Mouse (Mus musculus) kidney, postnatal 10 days (tissue): ENCODE measurements around the gene Hoxa13.

Experiments used
- DNase-seq: peaks from one replicate; pipeline ENCODE4 v3.0.0; 2021; ENCODE audit warnings: mixed read lengths

Hoxa13 gene

DNA sequence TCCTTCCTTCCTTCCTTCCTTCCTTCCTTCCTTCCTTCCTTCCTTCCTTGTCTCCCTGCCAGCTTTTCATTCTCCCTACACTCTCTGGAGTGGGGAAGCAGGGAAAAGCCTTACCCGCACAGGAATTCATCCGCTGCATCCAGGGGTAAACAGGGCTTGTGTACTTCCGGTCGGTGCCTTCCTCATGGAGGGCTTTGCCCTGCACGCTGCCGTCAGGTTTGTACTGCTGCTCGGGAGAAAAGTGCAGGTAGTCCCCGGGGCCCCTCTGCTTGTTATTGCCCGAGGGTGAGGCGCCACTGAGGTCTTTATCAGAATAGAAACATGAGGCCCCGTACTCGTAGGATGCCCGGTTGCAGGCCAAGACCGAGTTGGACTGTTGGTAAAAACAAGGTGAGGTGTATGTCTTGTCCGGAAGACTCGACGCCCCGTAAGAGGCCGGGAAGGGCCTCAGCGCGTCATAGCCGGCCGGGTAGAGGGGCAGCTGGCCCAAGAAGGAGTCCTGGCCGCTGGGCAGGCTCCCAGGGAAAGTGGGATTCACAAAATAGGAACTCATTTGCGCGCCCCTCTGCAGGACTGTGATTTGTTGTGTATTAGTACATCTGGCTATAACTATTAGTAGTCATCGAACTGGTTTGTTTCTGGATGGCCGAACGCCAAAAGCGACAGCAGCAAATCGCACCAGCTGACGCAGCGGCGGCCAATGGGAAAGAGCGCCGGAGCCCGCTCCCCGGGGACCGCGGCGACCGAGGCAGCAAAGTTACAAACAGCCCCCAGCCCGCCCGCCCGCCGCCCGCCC is 52.4 kb downstream of the Hoxa13 start, which contains the start of gene Hoxa6:
Hoxa6 (minus strand) TSS at position 651 of the 796 bp plus-strand sequence.
- DNase-seq, result peak; percentile 89
